Mouse (Mus musculus) adrenal gland, adult 18-20 months (tissue): ENCODE data around the gene Letm1. TPM values are rescaled to one million over a fixed set of nuclear protein-coding genes. Genes with fewer than 3 reads are reported as not detected.

Experiments used
- DNase-seq, 2 experiments: peaks; one replicate each; pipeline ENCODE4 v3.0.0; 2021 to 2022; ENCODE audit warnings: low spot score in 2 of 2
- total RNA-seq, 2 experiments: library from RNA; stranded (reverse); gene quantifications; 1 replicate in 1 of 2; 2 replicates in 1 of 2; pipeline ENCODE4 v1.2.3; 2021

Letm1 gene
- total RNA-seq, 2 experiments from 2014 or later = 151 to 196 TPM

- DNase-seq = no peak
Observed at GRCm38 (mm10) chr5:33740548-33740947, 42.1 kb downstream of the Letm1 start.

- DNase-seq = no peak
Observed at GRCm38 (mm10) chr5:33738341-33738740, 44.3 kb downstream of the Letm1 start.

GRCm38 (mm10) chr5:33737903-33738321, 44.7 kb downstream of the Letm1 start:
- DNase-seq = peak; percentile 63 to 76

GRCm38 (mm10) chr5:33736230-33736629, 46.4 kb downstream of the Letm1 start:
- no peak for DNase-seq

GRCm38 (mm10) chr5:33735412-33736092, 47.1 kb downstream of the Letm1 start:
- DNase-seq = no peak

GRCm38 (mm10) chr5:33733837-33734236, 48.8 kb downstream of the Letm1 start:
- DNase-seq = no peak

- no peak for DNase-seq
Observed at GRCm38 (mm10) chr5:33731051-33731450, 51.6 kb downstream of the Letm1 start.

GRCm38 (mm10) chr5:33730516-33730915, 52.1 kb downstream of the Letm1 start:
- DNase-seq = no peak

GRCm38 (mm10) chr5:33728841-33729240, 53.8 kb downstream of the Letm1 start:
- DNase-seq = no peak

GRCm38 (mm10) chr5:33726891-33727290, 55.7 kb downstream of the Letm1 start:
- DNase-seq = no peak

GRCm38 (mm10) chr5:33726081-33726647, 56.5 kb downstream of the Letm1 start:
- no peak for DNase-seq

GRCm38 (mm10) chr5:33723641-33724465, 58.8 kb downstream of the Letm1 start:
- DNase-seq = no peak

- DNase-seq = peak in 1 of 2 experiments; percentile 12
Observed at GRCm38 (mm10) chr5:33723019-33723640, 59.5 kb downstream of the Letm1 start.

GRCm38 (mm10) chr5:33722266-33723018, 60.2 kb downstream of the Letm1 start:
- DNase-seq = no peak

GRCm38 (mm10) chr5:33721541-33722265, 60.9 kb downstream of the Letm1 start, which contains the start of gene Fgfr3:
Gene Fgfr3, plus strand, starts transcription at chr5:33721674.
- peak; percentile 74 to 80 for DNase-seq

GRCm38 (mm10) chr5:33720852-33721490, 61.6 kb downstream of the Letm1 start:
- no peak for DNase-seq

- no peak for DNase-seq
Observed at GRCm38 (mm10) chr5:33718460-33718859, 64.2 kb downstream of the Letm1 start.

- no peak for DNase-seq
Observed at GRCm38 (mm10) chr5:33716467-33716866, 66.2 kb downstream of the Letm1 start.

- DNase-seq = no peak
Observed at GRCm38 (mm10) chr5:33715182-33715581, 67.4 kb downstream of the Letm1 start.

GRCm38 (mm10) chr5:33712550-33712949, 70.1 kb downstream of the Letm1 start:
- DNase-seq = no peak
